Comparison of ENCODE assay signal across 8 mouse cellular contexts in the genomic region with DNA sequence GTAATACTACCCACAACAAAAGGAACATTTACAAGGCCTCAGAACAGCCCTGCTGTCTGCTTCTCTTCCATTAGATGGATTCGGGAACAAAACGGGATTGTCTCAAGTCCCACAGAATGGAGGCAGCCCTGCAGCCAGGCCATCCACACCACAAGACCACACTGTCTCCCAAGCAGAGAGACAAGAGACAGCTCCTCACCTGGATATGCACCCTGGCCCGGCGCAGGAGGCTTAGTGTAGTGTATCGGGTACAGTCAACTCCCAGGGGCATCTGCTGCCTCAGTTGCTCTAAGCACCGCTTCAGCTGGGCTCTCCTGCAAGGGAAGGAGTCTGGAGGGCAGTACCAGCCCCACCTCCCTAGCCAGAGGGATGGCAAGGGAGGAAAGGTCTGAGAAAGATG. TPM values are rescaled to one million over a fixed set of nuclear protein-coding genes. Genes with fewer than 3 reads are reported as not detected.
DNase-seq lines count a peak whose midpoint lies in the region; ATAC-seq lines count a peak whose summit lies in the region.

No protein-coding gene starts in this region.

- no peaks in the 10 kb centered on the region for H3K9me3 ChIP-seq in heart, embryonic 15.5 days (replicated peaks)
- H3K9me3 ChIP-seq in hindbrain, embryonic 13.5 days: no peaks in the 10 kb centered on the region
- no peaks in the 10 kb centered on the region for H3K9me3 ChIP-seq in midbrain, embryonic 11.5 days (ENCODE audit: control insufficient read depth, low read length)

- peak overlapping the region; percentile 81 for H3K4me3 ChIP-seq in heart, embryonic 15.5 days
- H3K4me3 ChIP-seq in hindbrain, embryonic 13.5 days: peak overlapping the region; percentile 65; the same call in 1 of the 2 replicates
- peak overlapping the region; percentile 65; the same call in 1 of the 2 replicates for H3K4me3 ChIP-seq in midbrain, embryonic 11.5 days (ENCODE audit: low read depth, low read length)

- H3K27ac ChIP-seq in heart, embryonic 15.5 days: no peak overlapping the region
- no peak overlapping the region for H3K27ac ChIP-seq in hindbrain, embryonic 13.5 days
- no peak overlapping the region for H3K27ac ChIP-seq in midbrain, embryonic 11.5 days (ENCODE audit: low read depth, low read length)

- 77% methylated on average over 6 of the region's 6 CpGs for WGBS in heart, embryonic 15.5 days
- WGBS in hindbrain, embryonic 13.5 days: 79% methylated on average over 6 of the region's 6 CpGs
- 80% methylated on average over 6 of the region's 6 CpGs for WGBS in midbrain, embryonic 11.5 days

- no peak for ATAC-seq in heart, embryonic 15.5 days (replicated peaks; ENCODE audit: insufficient number of reproducible peaks, insufficient read depth, low FRiP score, low read depth)
- no peak for ATAC-seq in hindbrain, embryonic 13.5 days (ENCODE audit: low FRiP score)
- ATAC-seq in midbrain, embryonic 11.5 days (ENCODE audit: low FRiP score): no peak

- H3K27me3 ChIP-seq in heart, embryonic 15.5 days: no peaks in the 10 kb centered on the region
- 0 out of 2 replicates have a peak, but pooled peaks cover 7% of the 10 kb centered on the region for H3K27me3 ChIP-seq in hindbrain, embryonic 13.5 days
- H3K27me3 ChIP-seq in midbrain, embryonic 11.5 days (ENCODE audit: control insufficient read depth, insufficient read depth, low read length): no peaks in the 10 kb centered on the region; the same call in 1 of the 2 replicates

- DNase-seq in heart, postnatal 4 days: no peak
- peak; percentile 7 for DNase-seq in Muller cell, postnatal 12 days (ENCODE audit: inconsistent ontology term)
- DNase-seq in midbrain, embryonic 11.5 days (ENCODE audit: low spot score, missing footprints): no peak
- no peak for DNase-seq in frontal cortex, adult 2 months (ENCODE audit: extremely low spot score in 1 of 2, low spot score in 1 of 2)
- DNase-seq in MN1 (ENCODE audit: low spot score): no peak
- DNase-seq in layer of hippocampus, adult 9-11 months: no peak

- peaks cover 45% of the 10 kb centered on the region for H3K4me1 ChIP-seq in heart, embryonic 15.5 days (replicated peaks)
- H3K4me1 ChIP-seq in hindbrain, embryonic 13.5 days (replicated peaks): peaks cover 46% of the 10 kb centered on the region
- H3K4me1 ChIP-seq in midbrain, embryonic 11.5 days (ENCODE audit: control insufficient read depth, insufficient read depth, low read length): peaks cover 26% of the 10 kb centered on the region

- peaks cover 29% of the 10 kb centered on the region for H3K36me3 ChIP-seq in heart, embryonic 15.5 days
- peaks cover 27% of the 10 kb centered on the region for H3K36me3 ChIP-seq in hindbrain, embryonic 13.5 days
- peaks cover 13% of the 10 kb centered on the region; the same call in 1 of the 2 replicates for H3K36me3 ChIP-seq in midbrain, embryonic 11.5 days (ENCODE audit: control insufficient read depth, insufficient read depth, low read length)

- H3K9ac ChIP-seq in heart, embryonic 15.5 days: peak overlapping the region; percentile 70; the same call in 1 of the 2 replicates
- peak overlapping the region; percentile 77; the same call in 1 of the 2 replicates for H3K9ac ChIP-seq in hindbrain, embryonic 13.5 days
- no peak overlapping the region; the same call in 1 of the 2 replicates for H3K9ac ChIP-seq in midbrain, embryonic 11.5 days (ENCODE audit: low read length)

- peak overlapping the region; percentile 97 for H3K4me2 ChIP-seq in heart, embryonic 15.5 days
- H3K4me2 ChIP-seq in hindbrain, embryonic 13.5 days: peak overlapping the region; percentile 80
- peak overlapping the region; percentile 90 for H3K4me2 ChIP-seq in midbrain, embryonic 11.5 days

RNA-seq across cellular contexts. Expression of a gene that starts 1.5 kb away (rescaled TPM):
- polyA plus RNA-seq in heart, embryonic 15.5 days (2015; fragmentation: Nextera tagmentation; extraction: Ambion mirVana): 21.8 and 28.7 TPM in 2 replicates
- 10 to 100 TPM; 18.3 to 20.6 TPM for total RNA-seq in heart, postnatal 4 days (2021)
- polyA plus RNA-seq in hindbrain, embryonic 13.5 days (2015; fragmentation: Nextera tagmentation; extraction: Ambion mirVana): 12.1 and 12.4 TPM in 2 replicates
- polyA plus RNA-seq in midbrain, embryonic 11.5 days (2014; fragmentation: Nextera tagmentation; extraction: Ambion mirVana): 26.9 and 30.6 TPM in 2 replicates
- polyA plus RNA-seq in frontal cortex, adult 2 months (2012; rRNA removed): 1.3 and 1.5 TPM in 2 replicates

RNA-seq across cellular contexts. Expression of a gene that starts 6.4 kb away (rescaled TPM):
- polyA plus RNA-seq in heart, embryonic 15.5 days (2015; fragmentation: Nextera tagmentation; extraction: Ambion mirVana): 63.9 and 74.2 TPM in 2 replicates
- total RNA-seq in heart, postnatal 4 days (2021): 10 to 100 TPM; 39.5 to 39.9 TPM
- 95.9 and 102 TPM in 2 replicates for polyA plus RNA-seq in hindbrain, embryonic 13.5 days (2015; fragmentation: Nextera tagmentation; extraction: Ambion mirVana)
- 87.9 and 88.0 TPM in 2 replicates for polyA plus RNA-seq in midbrain, embryonic 11.5 days (2014; fragmentation: Nextera tagmentation; extraction: Ambion mirVana)
- polyA plus RNA-seq in frontal cortex, adult 2 months (2012; rRNA removed): 142 and 148 TPM in 2 replicates

RNA-seq across cellular contexts. Expression of a gene that starts 7.9 kb away (rescaled TPM):
- polyA plus RNA-seq in heart, embryonic 15.5 days (2015; fragmentation: Nextera tagmentation; extraction: Ambion mirVana): 285 and 333 TPM in 2 replicates
- 100 to 1,000 TPM; 157 to 172 TPM for total RNA-seq in heart, postnatal 4 days (2021)
- polyA plus RNA-seq in hindbrain, embryonic 13.5 days (2015; fragmentation: Nextera tagmentation; extraction: Ambion mirVana): 300 and 307 TPM in 2 replicates
- polyA plus RNA-seq in midbrain, embryonic 11.5 days (2014; fragmentation: Nextera tagmentation; extraction: Ambion mirVana): 404 and 434 TPM in 2 replicates
- polyA plus RNA-seq in frontal cortex, adult 2 months (2012; rRNA removed): 145 and 163 TPM in 2 replicates

RNA-seq across cellular contexts. Expression of a gene that starts 34.4 kb away (rescaled TPM):
- polyA plus RNA-seq in heart, embryonic 15.5 days (2015; fragmentation: Nextera tagmentation; extraction: Ambion mirVana): 71.6 and 88.3 TPM in 2 replicates
- 10 to 100 TPM; 54.1 to 59.3 TPM for total RNA-seq in heart, postnatal 4 days (2021)
- 55.2 and 57.1 TPM in 2 replicates for polyA plus RNA-seq in hindbrain, embryonic 13.5 days (2015; fragmentation: Nextera tagmentation; extraction: Ambion mirVana)
- 75.3 and 82.5 TPM in 2 replicates for polyA plus RNA-seq in midbrain, embryonic 11.5 days (2014; fragmentation: Nextera tagmentation; extraction: Ambion mirVana)
- 52.9 and 57.3 TPM in 2 replicates for polyA plus RNA-seq in frontal cortex, adult 2 months (2012; rRNA removed)

RNA-seq across cellular contexts. Expression of a gene that starts 41.4 kb away (rescaled TPM):
- 0.42 and 1.9 TPM in 2 replicates for polyA plus RNA-seq in heart, embryonic 15.5 days (2015; fragmentation: Nextera tagmentation; extraction: Ambion mirVana)
- total RNA-seq in heart, postnatal 4 days (2021): under 1 TPM in 1 of 2 experiments, not detected in 1; 0.70 TPM
- polyA plus RNA-seq in hindbrain, embryonic 13.5 days (2015; fragmentation: Nextera tagmentation; extraction: Ambion mirVana): 0.21 and 0.29 TPM in 2 replicates
- 0.37 and 0.72 TPM in 2 replicates for polyA plus RNA-seq in midbrain, embryonic 11.5 days (2014; fragmentation: Nextera tagmentation; extraction: Ambion mirVana)
- polyA plus RNA-seq in frontal cortex, adult 2 months (2012; rRNA removed): 32.8 and 44.1 TPM in 2 replicates
